Mouse (Mus musculus) myocyte (in vitro differentiated cells): ENCODE data around the gene Cd276.

ENCODE experiments used
- CEBPB ChIP-seq: IDR thresholded peaks from 2 replicates; pipeline ENCODE4 v1.6.1; 2011; ENCODE audit warnings: mild to moderate bottlenecking, moderate library complexity; ENCODE audit not compliant: poor library complexity, insufficient read depth, severe bottlenecking
- POLR2A ChIP-seq: IDR thresholded peaks from one replicate; pipeline ENCODE4 v1.6.1; 2011; ENCODE audit warnings: low read depth, mild to moderate bottlenecking, control low read depth, moderate library complexity; ENCODE audit not compliant: insufficient read length
- POLR2AphosphoS2 ChIP-seq: IDR thresholded peaks from one replicate; pipeline ENCODE4 v1.6.1; 2011; ENCODE audit warnings: low read depth, control low read depth; ENCODE audit not compliant: insufficient read length

GRCm38 (mm10) chr9:58519953-58520352 is 35.3 kb downstream of the Cd276 start:
- TF ChIP-seq POLR2AphosphoS2 (no peak), POLR2A (no peak), CEBPB (no peak)
